Mouse (Mus musculus) lung, adult 18-20 months (tissue): ENCODE results near the gene 1700001C19Rik.

ENCODE experiments used
- DNase-seq, 2 experiments: peaks; one replicate each; pipeline ENCODE4 v3.0.0; 2022; ENCODE audit warnings: mixed read lengths in 2 of 2

1700001C19Rik gene

DNA sequence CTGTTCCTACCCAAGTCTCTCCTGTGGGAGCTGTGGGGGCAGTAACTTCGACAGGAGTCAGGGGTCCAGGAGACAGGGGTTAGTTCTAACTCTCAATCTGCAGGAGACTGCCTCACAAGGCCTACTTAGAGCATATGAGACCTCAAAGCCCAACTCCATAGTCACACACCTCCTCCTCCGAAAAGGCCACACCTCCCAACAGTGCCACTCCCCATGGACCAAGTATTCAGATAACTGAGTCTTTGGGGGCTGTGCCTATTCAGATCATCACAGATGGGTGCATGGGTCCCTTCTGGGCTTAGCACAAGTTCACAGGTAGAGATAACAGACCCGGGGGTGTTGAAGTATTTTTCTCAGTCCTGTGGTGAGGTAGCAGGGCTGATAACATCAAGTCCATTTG, 24.5 kb upstream of the 1700001C19Rik start:
- no peak for DNase-seq

DNA sequence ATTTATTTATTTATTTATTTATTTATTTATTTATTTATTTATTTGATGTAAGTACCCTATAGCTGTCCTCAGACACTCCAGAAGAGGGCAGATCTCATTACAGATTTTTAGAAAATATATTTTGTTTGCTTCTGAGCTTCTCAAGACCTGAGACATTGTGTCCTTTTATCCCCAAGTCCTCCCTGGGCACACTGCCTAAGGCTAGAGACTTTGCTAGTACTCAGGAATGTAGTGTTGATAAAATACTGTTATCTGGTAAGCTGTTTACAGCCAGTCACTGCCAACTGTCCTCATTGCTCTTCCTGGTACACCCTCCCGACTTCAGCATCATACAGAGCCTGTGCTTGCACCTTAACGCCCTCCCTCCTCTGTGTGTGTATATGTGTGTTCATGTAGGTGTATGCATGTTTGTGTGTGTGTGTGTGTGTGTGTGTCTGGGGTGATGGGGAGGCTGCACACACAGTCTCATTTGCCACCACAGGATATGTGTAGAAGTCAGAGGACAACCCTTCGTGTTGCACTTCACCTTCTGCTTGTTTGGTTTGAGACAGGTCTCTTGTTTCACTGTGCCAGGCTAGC, 22.3 kb upstream of the 1700001C19Rik start:
- DNase-seq: peak; percentile 10 to 49

DNA sequence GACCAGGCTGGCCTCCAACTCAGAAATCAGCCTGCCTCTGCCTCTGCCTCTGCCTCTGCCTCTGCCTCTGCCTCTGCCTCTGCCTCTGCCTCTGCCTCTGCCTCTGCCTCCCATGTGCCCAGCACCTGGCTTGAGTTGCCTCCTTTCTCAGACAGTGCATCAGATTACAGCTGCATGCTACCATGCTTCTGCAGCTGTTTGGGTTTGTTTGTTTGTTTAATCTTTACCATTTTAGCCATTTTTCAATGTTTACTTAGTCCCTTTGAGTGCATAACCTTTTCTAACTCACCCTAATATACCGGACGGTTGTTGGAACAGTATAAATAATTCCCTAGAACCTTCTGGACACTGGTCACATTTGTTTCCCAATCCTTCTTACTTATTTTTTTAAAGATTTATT, 21.8 kb upstream of the 1700001C19Rik start:
- no peak for DNase-seq

DNA sequence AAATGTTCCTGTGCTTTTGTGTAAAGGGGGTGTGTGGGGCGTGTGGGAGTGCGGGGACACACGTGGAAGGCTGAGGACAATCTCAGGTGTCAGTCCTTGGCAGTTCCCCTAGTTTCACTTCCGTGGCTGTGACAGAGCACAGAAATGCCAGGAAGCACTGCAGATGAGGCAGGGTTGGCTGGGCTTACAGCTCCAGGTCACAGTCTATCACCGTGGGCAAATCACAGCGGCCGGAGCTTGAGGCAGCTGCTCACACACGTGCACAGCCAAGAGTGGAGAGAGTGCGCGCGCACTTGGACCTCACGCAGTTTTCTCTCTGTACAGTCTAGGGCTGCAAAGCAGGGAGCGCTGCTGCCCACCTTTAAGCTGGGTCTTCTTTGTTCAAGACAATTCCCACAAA, 21.1 kb upstream of the 1700001C19Rik start:
- peak in 1 of 2 experiments; percentile 3 for DNase-seq

DNA sequence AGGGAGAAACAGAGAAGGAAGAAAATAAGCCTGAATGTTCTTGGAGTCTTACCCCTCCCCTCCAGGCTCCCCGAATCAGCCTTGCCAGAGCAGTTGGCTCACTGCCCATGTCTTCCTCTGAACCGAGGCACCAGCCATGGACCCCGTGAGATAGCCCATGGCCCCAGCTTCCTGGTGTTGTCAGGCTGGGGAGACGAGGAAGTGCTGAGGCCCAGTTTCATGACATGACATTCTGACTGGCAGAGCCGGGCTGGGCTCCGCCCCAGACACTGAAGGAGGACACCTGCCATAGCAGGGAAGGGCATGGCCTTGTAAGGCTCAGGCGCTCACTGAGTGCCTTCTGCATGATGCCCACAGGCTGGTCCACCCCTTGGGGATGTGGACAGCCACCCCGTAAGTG, 17.5 kb upstream of the 1700001C19Rik start:
- peak in 1 of 2 experiments; percentile 20 for DNase-seq

- DNase-seq: peak; percentile 53 to 65
These were observed 15.7 kb upstream of the 1700001C19Rik start for GRCm38 (mm10) chr17:47452886-47453285.

DNA sequence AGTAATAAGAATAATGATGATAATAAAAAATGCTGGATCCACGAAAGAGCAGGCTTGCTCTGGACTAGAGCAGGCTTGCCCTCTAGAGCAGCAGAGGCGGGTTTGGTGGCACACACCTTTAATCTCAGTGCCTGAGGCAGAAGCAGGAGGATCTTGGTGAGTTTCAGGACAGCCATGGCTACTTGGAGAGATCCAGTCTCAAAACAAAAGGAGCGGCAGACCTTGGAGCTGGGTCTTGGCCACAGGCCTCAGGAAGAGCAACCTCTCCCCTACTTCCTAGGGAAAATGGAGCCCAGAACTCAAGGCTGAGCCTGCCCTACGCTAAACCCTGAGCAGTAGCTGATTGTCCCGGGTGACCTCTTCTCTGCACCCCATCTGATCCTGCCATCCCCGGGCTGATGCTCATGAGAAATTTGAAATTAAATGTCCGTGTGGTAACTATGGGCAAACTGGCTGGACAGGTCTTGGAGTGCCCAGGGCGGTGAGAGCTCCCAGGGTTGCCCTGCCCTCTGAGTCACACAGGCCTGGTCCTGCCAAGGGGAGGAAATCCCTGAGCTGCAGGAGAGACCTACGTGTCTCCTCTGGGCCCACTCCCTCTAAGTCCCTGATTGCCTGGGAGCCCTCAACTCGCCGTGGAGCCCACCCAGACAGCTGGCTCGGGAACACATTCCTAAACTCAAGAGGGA, 13.8 kb upstream of the 1700001C19Rik start:
- DNase-seq: peak; percentile 83 to 88

DNA sequence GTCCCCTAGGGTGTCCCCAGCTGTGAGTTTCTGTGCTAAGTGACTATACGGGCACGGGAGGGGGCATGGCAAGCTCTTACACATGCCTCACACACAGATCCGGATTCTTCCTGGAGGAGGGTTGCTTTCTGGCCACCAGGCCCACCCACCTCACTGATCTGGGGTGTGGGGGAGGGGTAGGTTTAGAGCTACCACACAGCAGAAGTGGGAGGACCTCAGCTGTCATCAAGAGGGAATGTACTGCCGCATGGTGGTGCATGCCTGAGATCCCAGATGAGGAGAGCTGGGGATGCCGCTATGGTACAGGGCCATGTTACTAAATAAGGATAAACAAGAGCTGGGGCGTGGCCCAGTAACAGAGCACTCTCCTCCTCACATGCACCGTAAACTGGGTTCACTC, 13.1 kb upstream of the 1700001C19Rik start:
- DNase-seq: no peak

- no peak for DNase-seq
These were observed 12.3 kb upstream of the 1700001C19Rik start for GRCm38 (mm10) chr17:47449432-47449831.

- DNase-seq: no peak
These were observed 11.6 kb upstream of the 1700001C19Rik start for GRCm38 (mm10) chr17:47448523-47449372.

DNA sequence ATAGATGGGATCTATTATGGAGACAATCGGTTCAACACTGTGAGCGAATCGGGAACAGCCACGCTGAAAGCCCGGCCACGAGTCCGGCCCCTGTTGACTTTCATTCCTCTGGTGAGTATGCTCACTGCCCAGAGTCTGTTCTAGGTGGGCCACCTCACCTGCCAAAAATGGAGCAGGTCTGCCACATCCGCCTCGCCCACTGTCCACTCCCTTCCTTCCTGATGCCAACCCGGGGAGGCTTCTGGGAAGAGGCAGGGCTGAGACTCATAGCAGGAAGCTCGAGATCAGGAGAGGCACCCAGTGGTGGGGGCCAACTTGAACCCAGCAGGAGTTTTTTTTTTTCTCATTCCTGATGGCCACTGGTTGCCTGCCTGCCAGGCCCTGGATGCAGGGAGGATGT, 9.4 kb upstream of the 1700001C19Rik start:
- no peak for DNase-seq

- DNase-seq: no peak
These were observed 8.8 kb upstream of the 1700001C19Rik start for GRCm38 (mm10) chr17:47446025-47446424.

DNA sequence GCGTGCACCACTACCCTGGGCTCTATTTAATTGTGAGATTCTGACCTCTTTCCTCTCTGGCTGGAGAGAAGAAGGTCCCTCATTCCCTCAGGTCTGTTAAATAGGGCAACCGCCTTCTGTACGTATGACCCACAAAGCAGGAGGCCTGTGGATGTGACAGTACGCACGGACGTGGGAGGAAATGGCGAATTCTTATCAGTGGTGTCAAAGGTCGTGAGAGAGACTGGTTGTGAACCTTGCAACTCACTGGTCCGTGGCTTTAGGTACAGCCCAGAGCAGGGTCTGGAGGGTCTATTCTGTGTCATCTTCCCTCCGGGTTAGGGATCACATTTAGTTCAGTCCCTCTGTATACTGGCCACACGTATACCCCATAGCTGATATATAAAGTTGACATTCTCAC, 8.3 kb upstream of the 1700001C19Rik start:
- no peak for DNase-seq

GRCm38 (mm10) chr17:47444113-47444512, 6.9 kb upstream of the 1700001C19Rik start:
- DNase-seq: peak; percentile 43 to 69

DNA sequence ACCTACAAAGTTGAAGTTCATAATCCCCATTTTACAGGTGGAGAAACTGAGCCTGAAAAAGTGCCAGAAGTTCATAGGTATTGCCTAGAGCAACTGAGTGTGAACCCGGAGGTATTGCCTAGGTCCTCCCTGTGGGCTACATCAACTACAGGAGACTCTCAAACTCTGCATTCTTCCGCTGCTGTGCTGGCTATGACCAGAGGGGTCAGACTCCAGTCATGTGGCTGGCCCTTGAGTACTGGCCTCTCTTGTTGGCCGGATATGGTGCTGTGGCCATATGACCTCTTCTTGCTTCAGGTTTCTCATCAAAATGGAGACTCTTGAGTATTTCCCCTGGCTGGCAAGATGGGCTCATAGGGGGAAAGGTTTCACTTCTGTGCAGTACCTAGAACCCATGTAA, 5.1 kb upstream of the 1700001C19Rik start:
- peak in 1 of 2 experiments; percentile 53 for DNase-seq

DNA sequence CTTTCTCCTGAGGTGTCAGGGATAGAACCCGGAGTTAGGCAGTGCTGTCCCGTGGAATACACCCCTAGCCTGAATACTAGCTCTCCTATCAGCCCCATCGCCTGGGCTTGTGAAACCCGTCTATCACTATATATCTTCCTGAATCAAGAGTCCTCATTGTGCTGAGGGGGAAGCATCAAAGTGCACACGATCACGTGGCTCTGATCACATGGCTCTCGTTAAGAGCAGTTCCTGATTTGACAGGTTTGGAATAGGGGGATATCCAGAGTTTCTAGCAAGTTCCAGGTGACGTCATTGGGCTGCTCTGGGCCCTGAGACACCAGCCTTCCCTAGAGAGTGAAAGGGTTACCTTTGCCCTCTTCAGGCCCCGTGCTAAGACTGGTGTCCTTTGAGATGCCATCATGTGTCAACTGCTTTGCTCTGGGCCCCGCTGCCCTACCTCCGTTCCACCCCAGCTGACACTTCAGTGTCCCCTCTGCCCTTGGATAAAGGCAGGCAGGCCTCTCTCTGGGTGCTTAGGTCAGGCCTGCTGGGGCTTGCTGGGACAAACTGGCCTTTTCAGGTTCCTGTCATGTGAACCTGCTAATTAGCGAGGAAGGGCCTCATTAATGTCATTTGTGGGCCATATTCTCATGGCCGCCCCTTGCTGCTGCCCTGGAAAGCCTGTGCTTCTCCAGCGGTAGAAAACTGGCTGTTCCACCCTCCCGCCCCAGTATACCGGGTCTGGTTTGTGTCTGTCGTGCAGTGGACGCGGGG, 4.3 kb upstream of the 1700001C19Rik start:
- DNase-seq: no peak

GRCm38 (mm10) chr17:47440359-47440890, 3.2 kb upstream of the 1700001C19Rik start:
- DNase-seq: no peak

GRCm38 (mm10) chr17:47439396-47440028, 2.3 kb upstream of the 1700001C19Rik start:
- peak; percentile 47 to 72 for DNase-seq

DNA sequence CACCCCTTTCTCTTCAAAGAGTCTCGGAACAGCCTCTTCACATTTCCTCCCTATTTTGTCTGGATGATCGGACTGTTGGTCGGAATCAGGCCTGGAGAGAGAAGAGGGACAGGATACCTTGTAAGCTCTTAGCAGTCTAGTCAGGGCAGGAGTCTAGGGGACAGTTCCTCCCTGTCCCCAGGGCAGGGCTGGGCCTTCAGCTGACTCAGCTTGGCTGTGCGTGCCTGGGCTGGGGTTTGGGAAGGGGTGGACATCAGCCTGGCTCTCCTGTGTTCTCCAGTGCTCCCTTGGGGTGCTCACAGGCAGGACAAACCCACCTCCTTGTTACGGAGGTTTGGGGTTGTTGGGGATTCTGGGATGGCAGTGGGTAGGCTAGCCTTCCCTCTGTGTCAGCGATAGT, 1.4 kb upstream of the 1700001C19Rik start:
- no peak for DNase-seq

DNA sequence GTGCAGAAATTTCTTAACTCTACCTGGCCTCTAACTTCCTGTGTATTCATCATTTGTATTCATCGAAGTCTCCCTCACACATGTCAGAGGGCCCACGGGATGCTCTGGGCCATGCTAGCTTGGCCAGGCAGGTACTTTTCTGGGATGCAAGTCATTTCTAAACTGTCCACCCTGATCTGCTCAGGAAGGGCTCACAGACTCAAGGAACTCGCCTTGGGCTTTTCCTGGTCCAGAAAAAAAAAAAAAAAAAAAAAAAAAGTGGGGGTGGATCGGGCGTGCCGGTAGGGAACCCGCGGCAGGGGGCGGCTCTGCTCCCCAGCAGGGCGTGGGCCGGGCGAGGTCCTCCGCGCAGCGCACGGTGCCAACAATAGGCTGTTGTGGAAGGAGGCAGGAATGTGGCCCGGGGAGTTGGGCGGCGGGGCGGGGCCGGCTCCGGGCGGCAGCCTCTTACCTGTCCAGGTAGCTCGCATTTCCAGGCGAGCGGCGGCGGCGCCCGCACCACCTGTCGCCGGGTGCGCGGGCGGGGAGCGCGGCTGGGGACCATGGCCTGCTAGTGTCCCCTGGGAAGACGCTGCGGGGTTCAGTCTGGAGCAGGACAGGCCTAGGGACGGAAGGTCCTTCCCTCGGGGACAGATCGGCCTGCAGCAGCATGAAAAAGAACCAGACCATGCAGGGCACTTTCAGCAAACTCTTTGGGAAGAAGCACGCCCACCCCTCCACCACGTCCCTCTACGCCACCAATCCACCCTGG, 845 bp downstream of the 1700001C19Rik start, which contains the start of gene AI661453:
AI661453 (plus strand) TSS at position 460 of the 751 bp plus-strand sequence.
- DNase-seq: peak; percentile 90 to 93

GRCm38 (mm10) chr17:47430815-47431214, 6.4 kb downstream of the 1700001C19Rik start:
- no peak for DNase-seq
